Mouse (Mus musculus): ENCODE results near the gene Cst11. TPM values are rescaled to one million over a fixed set of nuclear protein-coding genes. Genes with fewer than 3 reads are reported as not detected.

The Cst11 gene
- polyA plus RNA-seq (2014; fragmentation: Illumina TruSeq; extraction: RNeasy Lipid Tissue Mini Kit (QIAGEN cat#74804); ENCODE audit: low read depth, low replicate concordance): not detected

DNA sequence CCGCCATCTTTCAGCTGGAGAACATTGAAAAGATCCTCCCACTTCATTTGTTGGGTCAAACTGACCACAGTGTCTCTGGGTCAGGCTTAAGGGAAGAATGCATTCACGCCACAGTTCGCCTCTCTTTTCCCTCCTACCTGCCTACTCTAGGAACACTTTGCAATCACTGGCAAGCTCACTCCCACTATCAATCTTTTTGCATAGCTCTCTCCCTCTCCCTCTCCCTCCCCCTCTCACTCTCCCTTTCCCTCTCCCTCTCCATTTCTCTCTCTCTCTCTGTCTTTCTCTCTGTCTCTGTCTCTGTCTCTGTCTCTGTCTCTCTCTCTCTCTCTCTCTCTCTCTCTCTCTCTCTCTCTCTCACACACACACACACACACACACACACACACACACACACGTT is at the start of gene Cst11:
Gene Cst11 (minus strand): TSS at position 101 of the 400 bp plus-strand sequence.

DNA sequence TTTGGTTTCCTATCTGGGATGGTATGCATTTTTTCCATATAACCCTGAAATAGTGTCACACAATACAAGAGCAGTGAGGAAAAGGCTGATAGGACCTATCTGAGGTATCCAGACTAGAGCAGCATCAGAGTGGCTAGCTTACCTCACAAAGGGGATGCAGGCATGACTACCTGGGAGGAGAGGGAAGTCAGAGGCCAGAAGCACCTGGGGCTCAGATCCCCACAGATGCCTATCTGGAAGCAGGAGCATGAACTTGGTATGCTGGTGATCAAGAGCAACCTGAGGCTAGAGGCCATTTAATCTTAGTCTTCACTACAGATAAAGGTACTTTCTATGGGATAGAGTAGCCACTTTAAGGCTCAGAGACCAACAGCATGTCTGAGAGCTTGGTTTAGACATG is 48.6 kb upstream of the Cst11 start, which contains the start of gene Cst13:
Gene Cst13 (plus strand): TSS at position 173 of the 400 bp plus-strand sequence.

DNA sequence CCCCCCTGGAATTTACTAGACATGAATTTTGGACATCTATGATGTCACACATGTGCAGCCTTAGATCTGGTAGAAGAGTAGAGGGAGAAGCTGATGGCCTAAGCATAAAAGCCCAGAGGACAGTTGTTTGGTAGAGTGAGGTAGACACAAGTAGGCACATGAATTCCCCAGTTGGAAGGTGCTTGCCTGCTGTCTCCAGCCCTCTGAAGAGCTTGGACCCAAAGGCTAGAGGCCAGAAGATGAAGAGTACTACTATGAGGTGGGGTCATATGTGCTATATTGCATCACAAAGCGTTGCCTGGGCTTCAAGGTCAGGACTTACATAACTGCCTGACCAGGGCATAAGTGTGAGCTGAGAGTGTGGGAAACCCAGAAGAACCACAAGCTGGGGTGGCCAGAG is 27.2 kb upstream of the Cst11 start, which contains the start of gene Cst8:
Gene Cst8 (plus strand): TSS at position 301 of the 400 bp plus-strand sequence.

DNA sequence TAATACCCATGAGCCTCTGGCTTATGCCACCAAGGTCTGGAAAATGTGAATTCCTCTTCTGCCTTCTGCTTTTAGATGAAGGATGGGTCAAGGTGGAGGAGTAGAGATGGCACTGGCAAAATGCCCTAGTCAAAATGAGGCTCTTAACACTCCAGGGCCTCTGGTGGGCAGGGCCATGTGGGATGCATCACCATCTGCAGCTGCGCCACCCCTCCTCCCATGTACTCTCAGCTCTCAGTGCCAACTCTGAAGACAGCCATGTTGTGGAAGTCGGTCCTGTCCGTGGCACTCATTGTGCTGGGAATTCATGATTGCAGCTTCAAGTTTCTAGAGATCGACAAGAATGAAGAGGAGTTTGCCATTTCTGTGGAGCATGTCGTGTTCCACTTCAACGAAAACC is 17.8 kb upstream of the Cst11 start, which contains the start of gene Cst12:
Gene Cst12 (plus strand): TSS at position 220 of the 400 bp plus-strand sequence.

DNA sequence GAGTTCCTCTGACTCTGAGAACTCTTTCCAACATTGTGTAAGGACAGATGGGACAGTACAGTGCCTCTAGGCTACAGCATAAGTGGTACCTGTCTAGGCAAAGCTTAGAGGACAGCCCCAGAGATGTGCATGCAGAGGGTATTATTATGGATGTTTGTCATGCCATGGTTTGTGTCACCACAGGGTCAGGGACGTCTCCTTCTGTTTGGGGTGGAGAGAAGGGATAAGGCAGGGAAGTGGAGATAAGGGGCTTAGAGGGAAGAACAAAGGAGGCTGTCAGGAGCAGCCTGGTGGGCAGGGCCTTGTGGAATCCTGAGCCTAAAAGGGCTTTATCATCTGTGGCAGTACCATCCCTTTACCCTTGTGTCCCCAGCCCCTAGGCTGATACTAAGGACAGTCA is 10.4 kb upstream of the Cst11 start, which contains the start of gene 8030411F24Rik:
Gene 8030411F24Rik (plus strand): TSS at position 301 of the 400 bp plus-strand sequence.

GRCm38 (mm10) chr2:148750058-148750457 is 21.2 kb downstream of the Cst11 start, which contains the start of gene Cstl1:
TSS of gene Cstl1 (plus strand) at chr2:148750358.

GRCm38 (mm10) chr2:148732327-148733000 is 38.8 kb downstream of the Cst11 start, which contains the start of gene Napb:
TSS of gene Napb (minus strand) at chr2:148732467.

Other genes starting within 250 kb of the Cst11 start
- 4.1 TPM for gene Nxt1, start 98.9 kb downstream of the Cst11 start, polyA plus RNA-seq (2014; fragmentation: Illumina TruSeq; extraction: RNeasy Lipid Tissue Mini Kit (QIAGEN cat#74804); ENCODE audit: low read depth, low replicate concordance)
- gene Gzf1, start 90.5 kb downstream of the Cst11 start, polyA plus RNA-seq (2014; fragmentation: Illumina TruSeq; extraction: RNeasy Lipid Tissue Mini Kit (QIAGEN cat#74804); ENCODE audit: low read depth, low replicate concordance): 38.2 TPM
- 3.8 TPM for gene Napb, start 39.0 kb downstream of the Cst11 start, polyA plus RNA-seq (2014; fragmentation: Illumina TruSeq; extraction: RNeasy Lipid Tissue Mini Kit (QIAGEN cat#74804); ENCODE audit: low read depth, low replicate concordance)
- not detected for gene Cstl1, start 21.1 kb downstream of the Cst11 start, polyA plus RNA-seq (2014; fragmentation: Illumina TruSeq; extraction: RNeasy Lipid Tissue Mini Kit (QIAGEN cat#74804); ENCODE audit: low read depth, low replicate concordance)
- not detected for gene 8030411F24Rik, start 10.5 kb upstream of the Cst11 start, polyA plus RNA-seq (2014; fragmentation: Illumina TruSeq; extraction: RNeasy Lipid Tissue Mini Kit (QIAGEN cat#74804); ENCODE audit: low read depth, low replicate concordance)
- not detected for gene Cst12, start 17.9 kb upstream of the Cst11 start, polyA plus RNA-seq (2014; fragmentation: Illumina TruSeq; extraction: RNeasy Lipid Tissue Mini Kit (QIAGEN cat#74804); ENCODE audit: low read depth, low replicate concordance)
- 3.7 TPM for gene Cst8, start 27.3 kb upstream of the Cst11 start, polyA plus RNA-seq (2014; fragmentation: Illumina TruSeq; extraction: RNeasy Lipid Tissue Mini Kit (QIAGEN cat#74804); ENCODE audit: low read depth, low replicate concordance)
- not detected for gene Cst13, start 48.6 kb upstream of the Cst11 start, polyA plus RNA-seq (2014; fragmentation: Illumina TruSeq; extraction: RNeasy Lipid Tissue Mini Kit (QIAGEN cat#74804); ENCODE audit: low read depth, low replicate concordance)
- gene Cst9, start 63.6 kb upstream of the Cst11 start, polyA plus RNA-seq (2014; fragmentation: Illumina TruSeq; extraction: RNeasy Lipid Tissue Mini Kit (QIAGEN cat#74804); ENCODE audit: low read depth, low replicate concordance): not detected
- gene 9230104L09Rik, start 93.5 kb upstream of the Cst11 start, polyA plus RNA-seq (2014; fragmentation: Illumina TruSeq; extraction: RNeasy Lipid Tissue Mini Kit (QIAGEN cat#74804); ENCODE audit: low read depth, low replicate concordance): not detected
- gene Cst3, start 104.2 kb upstream of the Cst11 start, polyA plus RNA-seq (2014; fragmentation: Illumina TruSeq; extraction: RNeasy Lipid Tissue Mini Kit (QIAGEN cat#74804); ENCODE audit: low read depth, low replicate concordance): 32.9 TPM
- not detected for gene Gm1330, start 231.8 kb upstream of the Cst11 start, polyA plus RNA-seq (2014; fragmentation: Illumina TruSeq; extraction: RNeasy Lipid Tissue Mini Kit (QIAGEN cat#74804); ENCODE audit: low read depth, low replicate concordance)
- gene Gm10750, start 245.7 kb upstream of the Cst11 start, polyA plus RNA-seq (2014; fragmentation: Illumina TruSeq; extraction: RNeasy Lipid Tissue Mini Kit (QIAGEN cat#74804); ENCODE audit: low read depth, low replicate concordance): not detected

All from kidney, adult 10 weeks (tissue).